Mouse (Mus musculus) lung, postnatal 25 days (tissue): ENCODE results near the gene Trp53rka.

ENCODE experiments used
- DNase-seq: peaks from one replicate; pipeline ENCODE4 v3.0.0; 2022; ENCODE audit warnings: low spot score

Gene Trp53rka

DNA sequence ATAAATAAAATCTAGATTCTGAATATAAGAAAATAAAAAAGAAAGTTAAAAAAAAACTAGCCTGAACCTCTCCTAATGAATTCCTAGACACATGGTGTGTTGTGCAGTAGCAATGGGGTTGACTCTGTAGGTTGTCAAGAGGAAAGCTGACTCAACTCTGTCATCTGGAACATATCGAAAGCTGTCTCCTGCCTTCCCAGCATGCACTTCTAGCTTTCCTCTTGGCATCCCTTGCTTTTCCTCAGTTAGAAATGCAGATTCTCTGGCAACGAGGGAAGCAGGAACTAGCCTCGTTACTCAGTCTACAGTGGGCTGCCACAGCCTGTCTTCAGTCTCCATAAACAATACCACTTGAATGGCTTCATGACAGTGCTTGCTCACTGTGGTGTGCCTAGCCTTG, 7.3 kb downstream of the Trp53rka start:
- no peak for DNase-seq

DNA sequence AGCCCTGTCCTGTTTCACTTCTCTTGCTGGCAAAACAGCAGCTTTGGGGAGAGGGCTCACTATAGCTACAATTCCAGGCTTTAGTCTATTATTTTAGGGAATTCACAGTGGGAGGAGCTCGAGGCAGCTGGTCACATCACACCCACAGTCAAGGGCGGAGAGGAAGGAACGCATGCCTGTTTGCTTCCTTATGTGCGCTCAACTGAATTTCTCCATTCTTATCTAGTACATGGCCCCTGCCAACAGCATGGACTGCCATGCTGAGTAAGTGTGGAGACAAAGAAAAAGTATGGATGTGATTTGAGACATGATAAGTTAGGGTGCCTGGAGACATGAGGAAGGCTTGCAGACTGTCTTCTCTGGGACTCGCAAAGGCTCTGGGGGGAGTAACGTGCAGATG, 9.0 kb downstream of the Trp53rka start:
- no peak for DNase-seq

DNA sequence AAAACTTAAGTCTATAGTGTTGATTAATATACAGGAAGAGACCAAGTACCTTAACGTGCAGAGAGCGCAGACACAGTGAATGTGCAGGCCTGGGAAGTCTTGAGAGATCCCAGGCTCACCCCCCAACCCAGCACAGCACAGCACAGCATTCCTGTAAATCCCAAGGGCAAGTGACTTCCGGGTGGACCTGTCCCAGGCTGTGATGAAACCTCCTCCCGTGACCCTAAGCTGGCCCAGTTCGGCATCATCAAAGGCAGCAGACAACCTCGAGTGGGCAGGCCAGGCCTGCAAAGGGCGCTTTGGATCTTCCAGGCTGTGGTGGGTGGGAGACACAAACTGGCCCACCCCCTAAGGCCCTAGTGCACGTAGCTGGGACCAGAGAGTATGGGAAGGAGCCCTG, 11.1 kb downstream of the Trp53rka start:
- no peak for DNase-seq

DNA sequence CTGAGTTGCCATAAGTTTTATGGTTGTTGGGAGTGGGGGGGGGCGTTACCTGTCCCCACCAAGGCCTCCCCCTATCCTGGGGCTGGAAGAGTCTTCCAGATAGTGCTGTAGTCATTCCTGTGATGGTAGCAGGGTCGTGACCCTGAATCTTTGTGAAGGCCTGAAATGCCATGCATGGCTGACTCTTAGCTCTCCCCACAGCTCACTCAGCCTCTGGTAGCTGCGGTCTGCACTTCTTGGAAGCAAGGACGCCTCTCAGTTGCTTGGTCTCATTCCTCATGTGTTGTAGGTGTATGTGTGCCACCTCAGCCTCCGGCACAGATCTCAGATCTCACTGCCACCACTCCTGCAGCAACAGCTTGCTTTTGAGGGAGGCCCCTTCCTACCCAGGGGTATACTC, 17.3 kb downstream of the Trp53rka start:
- no peak for DNase-seq

DNA sequence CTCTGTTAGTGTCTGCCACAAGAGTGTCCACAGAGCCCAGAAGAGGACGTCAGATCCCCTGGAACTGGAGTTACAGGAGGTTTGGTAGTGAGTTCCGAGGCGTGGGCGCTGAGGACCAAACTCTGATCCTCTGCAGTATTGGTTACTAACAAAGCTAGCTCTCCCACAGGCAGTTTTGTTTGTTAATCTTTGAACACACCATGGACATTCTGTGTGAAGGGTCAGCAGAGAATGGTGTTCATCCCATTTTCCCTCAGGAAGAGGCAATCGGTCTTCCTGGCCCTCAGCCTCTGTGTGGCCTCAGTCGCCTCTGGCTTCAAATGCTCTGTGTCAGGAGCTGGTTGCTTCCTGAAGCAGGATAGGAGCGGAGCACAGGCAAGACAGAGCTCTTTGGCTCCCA, 17.7 kb downstream of the Trp53rka start:
- no peak for DNase-seq

DNA sequence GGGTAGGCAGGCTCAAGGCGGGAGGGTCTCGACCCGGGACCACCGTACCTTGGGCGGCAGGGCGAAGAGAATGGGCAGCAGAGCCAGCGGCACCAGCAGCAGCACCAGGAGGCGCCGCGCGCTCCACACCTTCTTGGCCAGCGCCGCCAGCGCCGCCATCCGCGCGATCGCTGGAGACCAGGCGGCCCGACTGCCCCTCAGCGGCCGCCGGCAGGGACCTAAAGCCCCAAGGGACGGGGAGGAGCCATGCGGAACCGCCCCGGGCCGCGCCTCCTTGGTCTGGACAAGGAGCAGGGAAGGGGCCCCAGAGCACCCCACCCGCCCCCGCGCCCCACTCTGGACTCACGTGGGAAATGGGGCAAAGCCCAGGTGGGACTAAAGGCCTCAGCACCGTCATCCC, 20.1 kb downstream of the Trp53rka start, which contains the start of gene Slc13a3:
Gene Slc13a3, minus strand, starts transcription at position 228 of the 400 bp plus-strand sequence.
- DNase-seq = no peak

DNA sequence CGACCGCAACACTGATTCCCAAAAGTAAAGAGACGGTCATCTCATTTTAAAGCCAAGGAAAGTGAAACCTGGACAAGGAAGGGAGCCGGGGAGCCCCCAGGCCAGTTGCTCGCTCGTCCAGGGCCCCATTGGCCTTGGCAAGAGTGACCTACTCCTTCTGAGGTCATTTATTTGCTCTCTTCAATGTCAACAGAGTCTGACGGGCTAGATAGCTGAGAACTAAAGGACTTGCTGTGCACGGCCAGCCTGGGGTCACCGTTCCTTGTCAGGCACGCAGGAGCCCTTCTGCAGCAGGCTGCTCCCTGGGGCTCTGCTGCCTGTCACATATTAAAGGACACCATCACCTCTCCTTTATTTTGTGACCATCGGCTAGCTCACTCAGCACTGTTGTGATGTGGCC, 21.2 kb downstream of the Trp53rka start:
- DNase-seq = no peak

DNA sequence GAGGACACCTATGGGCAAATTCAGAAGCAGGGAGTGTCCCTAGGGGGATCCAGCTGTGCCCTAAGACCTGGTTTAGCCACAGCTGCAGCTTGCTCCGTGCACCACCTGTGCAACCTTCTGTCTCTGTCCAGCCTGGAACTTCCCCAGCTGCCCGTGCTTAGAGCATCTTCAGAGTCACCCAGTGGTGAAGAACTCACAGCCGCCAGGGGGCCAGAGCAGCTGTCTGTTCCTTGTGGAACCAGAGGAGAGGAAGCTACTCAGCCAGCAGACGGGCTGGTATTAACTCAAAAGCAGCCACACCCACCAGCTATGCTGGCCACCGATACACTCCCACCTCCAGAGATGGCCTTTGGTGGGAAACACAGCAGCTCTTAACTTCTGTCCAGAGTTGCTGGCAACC, 23.0 kb downstream of the Trp53rka start:
- DNase-seq = no peak

DNA sequence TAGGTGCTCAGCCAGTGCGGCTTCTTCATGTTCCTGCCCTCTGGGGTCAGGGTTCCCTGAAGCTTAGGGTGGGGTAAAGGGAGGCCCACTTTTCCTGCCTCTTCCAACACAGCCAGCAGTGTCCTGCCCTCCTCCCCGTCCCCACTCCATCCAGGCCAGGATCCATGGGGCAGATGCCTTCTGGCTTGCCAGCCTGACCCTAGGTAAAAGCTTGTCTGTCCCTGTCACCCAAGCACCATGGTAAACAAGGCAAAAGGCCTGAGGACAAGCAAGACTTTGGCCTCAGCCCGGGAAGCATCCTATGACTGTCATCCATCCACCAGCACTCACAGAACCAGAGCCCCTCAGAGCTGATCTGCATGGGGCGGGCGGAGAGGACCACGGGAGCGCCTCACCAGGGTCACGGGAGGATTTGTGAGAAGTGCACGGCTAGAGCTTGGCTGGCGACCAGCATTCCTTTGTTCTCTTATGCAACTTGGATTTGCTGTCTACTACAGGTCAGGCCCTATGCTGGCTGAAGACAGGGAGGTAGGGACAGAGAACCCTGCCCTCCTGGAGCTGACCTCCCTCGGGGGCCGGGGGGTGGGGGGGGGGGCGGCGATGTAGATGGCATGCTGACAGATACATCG, 25.2 kb downstream of the Trp53rka start:
- DNase-seq = peak; percentile 43

DNA sequence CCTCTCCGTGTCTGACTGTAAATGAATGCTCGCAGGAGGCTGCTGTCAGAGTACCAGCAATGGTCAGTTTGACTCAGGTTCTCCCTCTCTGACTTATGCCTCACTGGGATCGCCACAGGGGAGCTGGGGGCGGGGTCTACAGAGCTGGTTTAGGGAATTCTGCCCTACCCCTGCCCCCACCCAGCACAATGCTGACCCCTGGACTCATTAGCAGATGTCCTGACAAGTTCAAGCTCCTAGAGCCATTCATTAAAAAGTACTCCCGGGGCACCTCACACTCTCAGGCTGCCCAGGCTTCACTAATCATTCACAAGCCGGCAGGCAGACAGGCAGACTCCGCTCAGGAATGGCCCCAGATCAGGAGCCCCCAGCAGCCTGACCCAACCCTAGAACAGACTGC, 33.5 kb downstream of the Trp53rka start:
- DNase-seq = no peak

DNA sequence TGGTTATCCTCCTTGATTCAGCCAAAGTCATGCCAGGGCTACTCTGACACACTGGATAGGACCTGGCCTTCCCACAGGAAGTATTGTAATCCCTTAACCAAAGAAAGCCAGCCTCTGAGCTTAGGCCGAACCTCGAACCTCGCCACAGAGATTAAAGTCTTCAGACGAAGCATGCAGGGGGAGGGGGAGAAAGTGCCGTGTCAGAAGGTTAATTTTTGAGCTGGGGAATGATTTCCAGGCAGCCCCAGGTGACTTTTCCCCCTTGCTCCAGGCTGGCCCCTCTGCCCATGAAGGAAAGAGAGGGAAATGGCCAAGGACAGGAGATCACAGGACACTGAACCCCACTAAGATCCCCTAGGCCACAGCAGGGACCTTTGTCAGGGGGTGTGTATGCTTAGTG, 34.9 kb downstream of the Trp53rka start:
- no peak for DNase-seq

DNA sequence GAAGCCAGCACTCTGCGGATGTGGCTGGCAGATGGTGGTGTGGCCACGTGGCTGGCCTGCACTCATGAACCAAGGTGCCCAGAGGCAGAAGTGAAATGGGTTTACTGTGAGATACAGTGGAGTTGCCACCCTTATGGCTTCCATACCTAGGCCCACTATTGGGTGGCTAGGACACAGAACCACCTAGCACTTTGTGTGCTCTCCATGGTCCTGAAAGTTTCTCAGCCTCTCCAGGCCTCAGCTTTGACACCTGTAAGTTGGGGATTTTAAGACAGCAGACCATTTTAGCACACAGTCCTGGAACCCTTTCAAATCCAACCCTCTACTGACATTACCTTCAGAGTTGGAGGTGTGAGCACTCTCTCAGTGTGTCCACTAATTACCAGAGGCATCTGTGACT, 36.4 kb downstream of the Trp53rka start:
- no peak for DNase-seq

DNA sequence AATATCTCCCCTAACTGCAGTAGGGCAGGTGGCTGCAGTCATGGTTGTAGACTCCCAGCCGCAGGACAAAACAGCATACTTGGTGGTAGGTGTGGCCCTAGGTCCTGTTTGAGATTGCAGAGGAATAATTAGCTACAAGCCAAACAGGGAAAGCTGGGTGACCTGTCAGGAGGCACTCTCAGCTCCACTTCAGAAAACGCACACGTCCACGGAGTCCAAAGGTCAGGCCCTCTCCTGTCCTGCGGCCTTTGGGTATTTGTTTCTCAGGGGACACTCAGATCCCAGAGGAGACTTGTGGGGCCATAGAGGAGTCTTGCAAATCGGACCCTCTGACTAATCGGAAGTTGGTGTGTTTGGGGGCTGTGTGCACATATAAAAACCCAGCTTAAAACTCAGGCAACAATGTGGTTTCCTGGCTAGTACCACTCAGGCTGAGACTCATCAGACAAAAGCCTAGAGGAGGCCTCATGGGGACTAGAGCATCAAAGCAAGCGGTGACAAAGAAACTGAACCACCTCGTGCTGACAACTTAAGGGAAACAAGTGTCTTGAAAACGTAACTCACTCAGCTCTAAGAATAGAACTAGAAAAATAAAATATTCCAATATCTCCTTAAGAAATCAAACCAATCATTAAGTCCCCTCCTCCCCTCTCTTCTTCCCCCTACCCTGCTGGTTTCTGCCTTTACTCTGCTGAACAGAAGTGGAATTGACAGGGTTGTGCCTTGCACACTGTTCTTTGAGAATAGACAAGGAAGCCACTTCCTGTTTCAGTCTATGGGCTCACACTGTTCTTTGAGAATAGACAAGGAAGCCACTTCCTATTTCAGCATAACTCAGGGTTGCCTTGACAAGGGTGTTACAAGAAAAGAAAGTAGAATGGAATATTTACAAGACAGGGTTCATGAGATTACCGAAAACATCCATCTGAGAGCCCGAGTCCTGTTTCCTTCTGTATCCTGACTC, 40.1 kb downstream of the Trp53rka start:
- DNase-seq = peak; percentile 24

DNA sequence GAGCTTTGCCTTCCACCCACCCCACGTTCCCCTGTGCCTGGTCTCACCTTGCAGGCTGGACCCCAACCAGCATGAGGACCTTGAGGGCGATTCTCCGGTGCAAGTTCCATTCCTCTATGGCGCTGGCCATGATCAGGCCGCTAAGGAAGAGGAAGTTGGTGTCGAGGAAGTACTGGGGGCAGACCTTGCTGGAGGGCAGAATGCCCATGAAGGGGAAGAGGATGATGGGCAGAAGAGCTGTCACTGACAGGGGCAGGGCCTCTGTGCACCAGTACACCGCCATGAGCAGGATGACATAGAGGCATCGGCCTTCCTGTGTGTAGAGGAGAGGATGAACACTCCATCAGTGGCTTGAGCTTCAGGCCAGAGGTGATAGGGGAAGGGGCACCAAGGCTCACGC, 44.6 kb downstream of the Trp53rka start:
- DNase-seq = no peak

DNA sequence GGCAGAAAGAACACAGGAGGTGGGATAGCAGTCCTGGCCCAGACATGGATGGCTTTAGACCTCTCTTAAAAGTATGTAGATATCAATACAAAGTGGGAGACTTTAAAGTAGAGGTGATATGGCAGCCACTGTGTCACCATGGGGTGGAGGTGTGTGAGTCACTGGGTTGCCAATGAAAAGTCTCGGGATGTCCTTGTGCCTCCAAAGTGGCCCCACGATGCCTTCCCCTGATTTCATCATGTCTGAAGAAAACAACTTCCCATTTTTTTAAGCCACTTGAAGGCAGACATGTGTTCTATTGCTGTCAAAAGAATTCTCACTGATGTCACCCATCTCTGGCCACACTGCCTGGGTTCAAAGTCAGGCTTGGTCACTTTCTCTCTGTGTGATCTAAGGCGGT, 48.3 kb downstream of the Trp53rka start:
- DNase-seq = no peak

DNA sequence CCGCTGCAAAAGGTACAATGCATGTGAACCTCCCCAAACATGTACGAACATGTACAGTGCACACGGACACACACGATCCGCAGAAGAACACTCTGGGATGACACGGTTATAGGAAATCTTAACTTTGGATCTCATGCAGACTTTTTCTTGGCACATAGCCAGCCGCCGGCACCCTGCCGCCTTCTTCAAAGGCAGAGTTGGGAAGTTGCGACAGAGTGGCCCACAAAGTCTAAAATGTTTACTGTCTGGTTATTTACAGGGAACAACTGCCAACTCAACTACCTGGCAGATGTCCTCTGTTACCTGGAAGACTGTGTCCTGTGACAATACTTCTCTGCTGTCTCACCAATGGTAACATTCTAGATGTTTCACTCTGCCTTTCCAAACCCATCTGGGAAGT, 50.1 kb downstream of the Trp53rka start:
- DNase-seq = no peak

DNA sequence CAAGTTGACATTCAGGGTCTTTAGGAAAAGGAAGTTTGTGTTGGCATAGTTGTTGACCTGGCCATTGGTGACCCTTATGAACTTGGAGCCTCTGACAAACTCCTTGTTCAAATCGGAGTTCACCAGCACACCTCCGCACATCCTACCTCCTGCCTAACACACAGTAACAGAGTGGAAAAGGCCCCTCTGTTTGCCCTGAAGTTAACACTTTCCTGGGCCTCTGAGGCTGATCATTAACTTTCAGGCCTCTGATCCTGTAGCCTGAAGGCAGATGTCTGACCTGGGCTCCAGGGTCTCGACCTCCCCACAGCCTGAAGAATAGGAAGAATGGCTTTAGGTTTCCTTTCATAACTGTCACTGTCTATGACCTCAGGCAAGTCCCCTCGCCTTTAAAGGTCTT, 51.5 kb downstream of the Trp53rka start:
- DNase-seq = no peak
